Mouse (Mus musculus) liver, adult 2 months (tissue): ENCODE results near the gene Tbc1d22a.

ENCODE experiments used
- CTCF ChIP-seq: fragments of 200-500 bp; IDR thresholded peaks from 2 replicates; pipeline ENCODE4 v1.5.1; 2011; ENCODE audit warnings: low read depth, low read length, control low read depth
- POLR2A ChIP-seq: fragments of 200-500 bp; IDR thresholded peaks from 2 replicates; pipeline ENCODE4 v1.6.1; 2011; ENCODE audit warnings: low read length, control low read depth; ENCODE audit not compliant: insufficient read depth; ENCODE audit errors: extremely low read depth

- TF ChIP-seq POLR2A: peak; percentile 51; the same call in 1 of the 2 replicates
- TF ChIP-seq CTCF: no peak
Observed at GRCm38 (mm10) chr15:86213753-86214548, at the start of gene Tbc1d22a.
